9 mouse cellular contexts compared by ENCODE assay signal in the genomic region with DNA sequence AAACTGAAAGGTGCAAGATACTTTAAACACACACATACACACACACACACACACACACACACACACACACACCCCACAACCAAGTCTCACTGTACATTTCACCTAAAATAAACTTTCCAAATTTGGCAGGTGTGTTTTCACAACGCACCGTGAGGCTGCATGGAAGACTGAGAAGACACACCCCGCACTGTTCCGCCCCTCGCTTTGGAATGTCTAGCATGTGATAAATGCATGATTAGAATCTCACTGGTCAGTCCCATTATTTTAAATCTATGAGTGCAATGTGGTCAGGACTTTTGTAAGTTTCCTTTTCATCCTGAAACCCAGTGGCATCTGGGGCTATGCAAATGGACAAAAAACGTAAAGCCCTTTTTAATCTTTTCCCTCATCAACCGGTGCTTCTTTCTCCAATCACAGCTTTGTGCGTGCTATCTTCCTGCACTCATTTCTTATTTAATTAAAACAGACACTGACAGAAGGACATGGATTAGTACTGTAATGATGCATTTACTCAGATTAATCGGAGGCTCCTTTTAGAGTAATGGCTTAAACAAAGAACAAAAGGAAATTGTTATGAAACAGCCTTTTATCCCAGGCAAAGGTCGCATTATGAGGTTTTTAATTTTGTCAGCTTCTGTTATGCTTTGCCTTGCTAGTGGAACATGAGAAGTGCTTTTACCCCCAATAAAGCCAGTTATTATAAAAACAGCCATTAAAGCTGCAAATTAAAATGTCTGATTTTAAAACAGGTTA.
A peak's percentile ranks its signal among the peaks of the same experiment; 100 is the strongest.
DNase-seq lines count a peak whose midpoint lies in the region; ATAC-seq lines count a peak whose summit lies in the region.
"Had no signal": no experiment of that assay in that cellular context is flagged by ENCODE, and none has a peak within 500 bp of the region (broad histone marks: within the 10 kb centered on the region; RNA-seq: fewer than 3 reads in every experiment).

No protein-coding gene starts in this region.

- H3K4me1 ChIP-seq in midbrain, embryonic 13.5 days (replicated peaks) = peaks cover 37% of the 10 kb centered on the region
- H3K4me1 ChIP-seq in midbrain, embryonic 16.5 days (ENCODE audit: control insufficient read depth, insufficient read depth, low read length) = peaks cover 21% of the 10 kb centered on the region
- H3K4me1 ChIP-seq in forebrain, embryonic 14.5 days (ENCODE audit: control insufficient read depth, insufficient read depth, low read length) = peaks cover 41% of the 10 kb centered on the region
- peaks cover 16% of the 10 kb centered on the region for H3K4me1 ChIP-seq in stomach, embryonic 16.5 days (ENCODE audit: control insufficient read depth, insufficient read depth, low read length)

- no peaks in the 10 kb centered on the region for H3K27me3 ChIP-seq in midbrain, embryonic 13.5 days
- H3K27me3 ChIP-seq in midbrain, embryonic 16.5 days (ENCODE audit: control insufficient read depth, insufficient read depth, low read depth, low read length) = no peaks in the 10 kb centered on the region
- no peaks in the 10 kb centered on the region for H3K27me3 ChIP-seq in forebrain, embryonic 14.5 days (replicated peaks; ENCODE audit: control insufficient read depth, insufficient read depth, low read length)
- no peaks in the 10 kb centered on the region for H3K27me3 ChIP-seq in stomach, embryonic 16.5 days (ENCODE audit: control insufficient read depth, insufficient read depth, low read length)
- H3K27me3 ChIP-seq: liver, embryonic 12.5 days had no signal

- DNase-seq in forebrain, embryonic 14.5 days (ENCODE audit: low spot score) = peak; percentile 53
- DNase-seq in kidney, postnatal 25 days = peak; percentile 49 to 52
- no peak for DNase-seq in c-Kit-positive CD71-positive TER-119-positive erythroid progenitor cells, embryonic 14.5 days (ENCODE audit: low spot score)
- DNase-seq in layer of hippocampus, adult 18-20 months (ENCODE audit: low spot score in 2 of 2) = no peak
- DNase-seq: cerebellum, adult 11-12 months had no signal

- no peaks in the 10 kb centered on the region for H3K36me3 ChIP-seq in midbrain, embryonic 13.5 days
- no peaks in the 10 kb centered on the region for H3K36me3 ChIP-seq in midbrain, embryonic 16.5 days (ENCODE audit: control insufficient read depth, insufficient read depth, low read length)
- no peaks in the 10 kb centered on the region for H3K36me3 ChIP-seq in forebrain, embryonic 14.5 days (ENCODE audit: control insufficient read depth, insufficient read depth, low read length)
- no peaks in the 10 kb centered on the region for H3K36me3 ChIP-seq in stomach, embryonic 16.5 days (ENCODE audit: control insufficient read depth, insufficient read depth, low read length)
- H3K36me3 ChIP-seq: liver, embryonic 12.5 days had no signal

- peak; percentile 32; the same call in 1 of the 2 replicates for ATAC-seq in midbrain, embryonic 13.5 days
- ATAC-seq in midbrain, embryonic 16.5 days = no peak
- no peak for ATAC-seq in forebrain, embryonic 14.5 days
- ATAC-seq in stomach, embryonic 16.5 days (ENCODE audit: insufficient read depth, low FRiP score) = no peak
- ATAC-seq: liver, embryonic 12.5 days had no signal

- H3K9ac ChIP-seq in midbrain, embryonic 13.5 days (replicated peaks) = no peak overlapping the region
- H3K9ac ChIP-seq in midbrain, embryonic 16.5 days (ENCODE audit: low read depth, low read length) = no peak overlapping the region
- H3K9ac ChIP-seq in forebrain, embryonic 14.5 days (ENCODE audit: low read length) = 0 out of 2 replicates have a peak overlapping the region, but pooled peaks have one; percentile 35
- H3K9ac ChIP-seq in stomach, embryonic 16.5 days (ENCODE audit: low read length) = no peak overlapping the region
- H3K9ac ChIP-seq: liver, embryonic 12.5 days had no signal

- WGBS in midbrain, embryonic 13.5 days = 13% methylated on average over 10 of the region's 10 CpGs
- WGBS in midbrain, embryonic 16.5 days = 9% methylated on average over 10 of the region's 10 CpGs
- WGBS in forebrain, embryonic 14.5 days = 4% methylated on average over 10 of the region's 10 CpGs
- 31% methylated on average over 10 of the region's 10 CpGs for WGBS in stomach, embryonic 16.5 days

- no peak overlapping the region for H3K4me3 ChIP-seq in midbrain, embryonic 13.5 days (replicated peaks)
- H3K4me3 ChIP-seq in midbrain, embryonic 16.5 days (ENCODE audit: low read depth, low read length) = no peak overlapping the region
- no peak overlapping the region for H3K4me3 ChIP-seq in forebrain, embryonic 14.5 days (ENCODE audit: low read depth, low read length)
- no peak overlapping the region for H3K4me3 ChIP-seq in stomach, embryonic 16.5 days (replicated peaks; ENCODE audit: low read length)
- H3K4me3 ChIP-seq: liver, embryonic 12.5 days had no signal

- H3K9me3 ChIP-seq in midbrain, embryonic 13.5 days = no peaks in the 10 kb centered on the region
- H3K9me3 ChIP-seq in midbrain, embryonic 16.5 days (replicated peaks; ENCODE audit: control insufficient read depth, low read length, poor library complexity, severe bottlenecking) = no peaks in the 10 kb centered on the region
- no peaks in the 10 kb centered on the region for H3K9me3 ChIP-seq in forebrain, embryonic 14.5 days (replicated peaks; ENCODE audit: control insufficient read depth, low read length)
- no peaks in the 10 kb centered on the region for H3K9me3 ChIP-seq in stomach, embryonic 16.5 days (replicated peaks; ENCODE audit: control insufficient read depth, low read length)
- H3K9me3 ChIP-seq: liver, embryonic 12.5 days had no signal

- H3K27ac ChIP-seq in midbrain, embryonic 13.5 days = peak overlapping the region; percentile 28; the same call in 1 of the 2 replicates
- no peak overlapping the region for H3K27ac ChIP-seq in midbrain, embryonic 16.5 days (ENCODE audit: low read length)
- peak overlapping the region; percentile 71 for H3K27ac ChIP-seq in forebrain, embryonic 14.5 days (ENCODE audit: low read depth, low read length)
- no peak overlapping the region for H3K27ac ChIP-seq in stomach, embryonic 16.5 days (ENCODE audit: low read length)
- H3K27ac ChIP-seq: liver, embryonic 12.5 days had no signal

- H3K4me2 ChIP-seq in midbrain, embryonic 13.5 days (replicated peaks) = peak overlapping the region; percentile 17
- no peak overlapping the region for H3K4me2 ChIP-seq in midbrain, embryonic 16.5 days (ENCODE audit: low read length)
- H3K4me2 ChIP-seq in forebrain, embryonic 14.5 days (ENCODE audit: low read length) = peak overlapping the region; percentile 42
- peak overlapping the region; percentile 32; the same call in 1 of the 2 replicates for H3K4me2 ChIP-seq in stomach, embryonic 16.5 days (ENCODE audit: low read depth, low read length)
- H3K4me2 ChIP-seq: liver, embryonic 12.5 days had no signal

Comparison
In these comparisons a context has a peak if more than half of its experiments do, and no peak if none do; other contexts are left out.
1. H3K27ac ChIP-seq: peak in midbrain, embryonic 13.5 days (single experiment) and forebrain, embryonic 14.5 days (single experiment); none in midbrain, embryonic 16.5 days (single experiment) and stomach, embryonic 16.5 days (single experiment).
2. DNase-seq: peak in forebrain, embryonic 14.5 days (single experiment) and kidney, postnatal 25 days (2 of 2); none in c-Kit-positive CD71-positive TER-119-positive erythroid progenitor cells, embryonic 14.5 days (single experiment) and layer of hippocampus, adult 18-20 months (0 of 2).